Mouse (Mus musculus): ENCODE measurements around the gene Olfr202.

DNA sequence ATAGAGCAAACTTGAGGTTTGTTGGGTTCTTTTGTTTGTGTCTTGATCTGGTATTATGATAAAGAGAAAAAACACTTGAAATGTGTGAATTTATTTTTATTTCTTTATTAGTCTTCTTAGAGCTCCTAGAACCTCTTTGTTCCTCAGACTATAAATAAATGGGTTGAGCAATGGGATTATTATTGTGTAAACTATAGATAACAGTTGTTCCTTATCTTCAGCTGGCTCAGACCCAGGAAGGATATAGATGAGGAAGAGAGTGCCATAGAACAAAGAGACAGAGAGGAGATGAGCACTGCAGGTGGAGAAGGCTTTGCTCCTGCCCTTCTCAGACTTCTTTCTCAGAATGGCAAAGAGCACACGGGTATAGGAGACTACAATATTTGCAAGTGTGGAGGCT is 3.1 kb downstream of the Olfr202 start:
- TF ChIP-seq ZKSCAN1 (IDR thresholded peaks at IDR 0.05; ENCODE audit: borderline replicate concordance, low read depth, low read length) = no peak
- no peak for TF ChIP-seq POLR2A (IDR thresholded peaks at IDR 0.05; ENCODE audit: low read depth, low read length)
- no peak for TF ChIP-seq CTCF (conservative IDR thresholded peaks at IDR 0.05 in 1 of 2, IDR thresholded peaks at IDR 0.05 in 1 of 2; ENCODE audit: low read depth in 2 of 2, low read length in 2 of 2)
- TF ChIP-seq E2F4 (IDR thresholded peaks at IDR 0.05; ENCODE audit: insufficient replicate concordance, low read depth, low read length) = no peak
- TF ChIP-seq EP300 (IDR thresholded peaks at IDR 0.05; ENCODE audit: low read length) = no peak
- TF ChIP-seq ZMIZ1 (IDR thresholded peaks at IDR 0.05; ENCODE audit: low read depth, low read length) = no peak
- TF ChIP-seq SMC3 (IDR thresholded peaks at IDR 0.05; ENCODE audit: low read depth, low read length) = no peak
- no peak for TF ChIP-seq USF1 (IDR thresholded peaks at IDR 0.05; ENCODE audit: low read depth, low read length)

All from CH12.LX (cell line).